Mouse (Mus musculus) gastrocnemius, postnatal 4 days (tissue): ENCODE results near the gene Brat1. TPM values are rescaled to one million over a fixed set of nuclear protein-coding genes. Genes with fewer than 3 reads are reported as not detected.
"Not testable (repeated sequence)": the region's sequence is repeated elsewhere in the genome, so short reads cannot be mapped to it uniquely, and the experiment has no call there.

ENCODE experiments used
- DNase-seq, 2 experiments: peaks; one replicate each; pipeline ENCODE4 v3.0.0; 2021 to 2022; ENCODE audit warnings: low spot score in 2 of 2, mixed read lengths in 2 of 2
- long read RNA-seq, 2 experiments: library from polyadenylated mRNA; stranded (forward); transcript quantifications; one replicate each; pipeline ENCODE4 v2.0.0; 2021
- total RNA-seq, 2 experiments: library from RNA; stranded (reverse); gene quantifications; 2 replicates each; pipeline ENCODE4 v1.2.3; 2021

Gene Brat1
- total RNA-seq = 10 to 100 TPM; 13.9 to 14.2 TPM
- long read RNA-seq, experiment 1, transcript Brat1-201 (14 exons, 3,333 nt) = major isoform, 5 of 15 reads
- long read RNA-seq, experiment 1, partial matches to known transcripts = 4 of 15 reads
- long read RNA-seq, experiment 1, other reads (novel, unspliced or antisense) = 5 of 15 reads
- long read RNA-seq, experiment 2, transcript Brat1-201 (14 exons, 3,333 nt) = major isoform, 6 of 20 reads
- long read RNA-seq, experiment 2, partial matches to known transcripts = 8 of 20 reads
- long read RNA-seq, experiment 2, other reads (novel, unspliced or antisense) = 4 of 20 reads

- peak; percentile 99 to 100 for DNase-seq
Observed at GRCm38 (mm10) chr5:140704378-140705251, at the start of gene Brat1. Brat1 (plus strand) TSS chr5:140705011.

- no peak for DNase-seq
Observed at GRCm38 (mm10) chr5:140659607-140660272, 45.1 kb upstream of the Brat1 start.

GRCm38 (mm10) chr5:140660398-140660797 lies 44.4 kb upstream of the Brat1 start:
- DNase-seq = no peak

DNA sequence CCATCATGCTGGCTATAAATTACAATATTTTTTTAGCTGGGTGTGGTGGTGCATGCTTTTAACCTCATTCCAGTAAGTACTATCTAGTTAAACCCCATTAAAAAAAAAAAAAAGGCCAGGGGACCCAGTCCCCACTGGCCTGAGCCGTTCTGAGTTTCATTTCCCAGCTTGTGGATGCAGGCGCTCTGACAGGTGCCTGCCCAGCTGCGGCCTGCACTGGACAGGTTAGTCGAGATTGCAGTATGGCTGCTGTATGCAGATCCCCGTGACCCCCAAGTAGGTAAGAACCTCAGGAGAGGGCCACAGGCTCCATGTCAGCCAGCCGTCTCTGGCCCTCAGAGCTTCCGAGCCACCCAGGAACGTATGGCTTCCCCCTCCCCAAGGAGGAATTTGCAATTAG lies 43.4 kb upstream of the Brat1 start:
- no peak for DNase-seq

- no peak for DNase-seq
Observed at GRCm38 (mm10) chr5:140661875-140662643, 42.8 kb upstream of the Brat1 start.

- no peak for DNase-seq
Observed at GRCm38 (mm10) chr5:140662741-140663592, 41.8 kb upstream of the Brat1 start.

DNA sequence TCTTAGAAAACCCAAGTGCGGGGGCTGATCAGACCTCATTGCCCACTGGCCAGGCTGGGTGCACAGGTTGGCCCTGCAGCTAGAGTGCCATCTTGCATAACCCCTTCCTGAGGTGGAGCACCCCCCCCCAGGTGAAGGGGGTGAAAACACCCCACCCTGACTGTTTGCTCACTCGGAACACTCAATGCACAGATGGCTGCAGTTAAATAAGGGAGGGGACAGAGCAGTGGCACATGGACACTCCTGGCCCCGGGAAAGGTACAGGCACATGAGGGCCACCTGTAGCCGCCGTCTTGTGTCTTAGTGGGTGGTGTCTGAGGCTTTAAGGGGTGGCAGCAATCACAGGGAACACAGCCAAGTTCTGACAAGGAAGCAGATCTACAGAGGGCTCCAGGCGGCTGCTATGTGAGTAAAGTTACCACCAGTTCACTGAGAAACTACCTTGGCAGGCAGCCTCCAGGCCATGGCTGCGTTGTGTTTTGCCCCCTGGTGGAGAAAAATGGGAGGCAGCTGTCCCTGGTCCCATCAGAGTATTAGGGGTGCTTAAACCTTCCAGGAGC lies 41.1 kb upstream of the Brat1 start:
- peak in 1 of 2 experiments; percentile 77 for DNase-seq

DNA sequence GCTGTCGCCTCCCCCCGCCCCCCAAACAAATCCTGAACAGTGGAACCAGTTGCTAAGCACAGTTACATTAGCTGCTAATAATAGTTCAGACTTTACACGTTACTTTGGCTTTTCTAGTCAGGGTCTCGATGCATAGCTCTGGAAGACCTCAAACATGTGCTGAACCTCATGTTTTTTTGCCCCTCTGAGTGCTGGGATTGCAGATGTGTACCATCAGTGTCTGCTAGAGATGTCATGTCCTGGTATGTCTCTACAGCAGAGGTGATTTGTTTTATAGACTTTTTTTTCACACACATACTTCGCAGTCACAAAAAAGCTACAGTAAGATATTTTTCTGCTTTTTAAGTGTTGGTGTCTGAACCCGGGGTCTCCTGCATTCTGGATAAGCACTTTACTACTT lies 32.7 kb upstream of the Brat1 start:
- no peak for DNase-seq

- DNase-seq = not testable (repeated sequence)
Observed at GRCm38 (mm10) chr5:140672603-140673002, 32.2 kb upstream of the Brat1 start.

DNA sequence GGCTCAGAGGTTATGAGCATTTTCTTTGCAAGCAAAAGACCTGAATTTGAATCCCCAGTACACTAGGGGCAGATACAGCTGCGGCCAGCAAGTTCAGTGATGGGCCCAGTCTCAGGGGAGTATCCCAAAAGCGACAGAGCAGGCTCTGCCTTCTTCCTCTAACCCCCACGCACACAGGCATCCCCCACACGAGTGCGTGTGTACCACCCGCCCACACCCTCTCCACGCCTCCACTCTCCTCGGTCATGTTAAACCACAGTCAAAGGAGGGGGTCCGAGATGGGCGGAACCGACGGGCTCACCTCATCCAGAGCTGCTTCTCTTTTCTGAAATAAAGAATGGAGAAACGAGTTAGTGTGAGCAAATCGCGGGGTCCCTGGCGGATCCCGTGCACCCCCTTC lies 30.8 kb upstream of the Brat1 start:
- DNase-seq = no peak

DNA sequence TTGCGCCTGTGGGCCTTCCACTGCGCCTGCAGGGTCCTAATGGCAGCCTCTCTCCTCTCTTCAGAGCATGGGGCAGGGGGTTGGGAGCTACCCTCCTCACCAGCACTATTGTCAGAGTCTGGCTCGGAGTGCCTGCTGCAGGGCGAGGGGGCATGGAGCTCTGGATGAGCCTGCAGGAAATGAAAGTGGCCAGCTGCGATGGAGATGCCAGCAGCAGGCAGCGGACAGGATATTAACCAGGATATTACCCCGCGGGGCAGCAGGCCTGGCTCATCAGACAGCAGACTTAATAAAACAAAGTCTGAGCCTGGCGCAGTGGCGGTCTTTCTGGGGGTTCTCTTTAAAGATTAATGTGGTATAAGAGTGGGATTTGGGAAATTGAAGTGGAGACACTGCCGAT lies 29.7 kb upstream of the Brat1 start:
- DNase-seq = no peak

- DNase-seq = no peak
Observed at GRCm38 (mm10) chr5:140675640-140676039, 29.2 kb upstream of the Brat1 start.

DNA sequence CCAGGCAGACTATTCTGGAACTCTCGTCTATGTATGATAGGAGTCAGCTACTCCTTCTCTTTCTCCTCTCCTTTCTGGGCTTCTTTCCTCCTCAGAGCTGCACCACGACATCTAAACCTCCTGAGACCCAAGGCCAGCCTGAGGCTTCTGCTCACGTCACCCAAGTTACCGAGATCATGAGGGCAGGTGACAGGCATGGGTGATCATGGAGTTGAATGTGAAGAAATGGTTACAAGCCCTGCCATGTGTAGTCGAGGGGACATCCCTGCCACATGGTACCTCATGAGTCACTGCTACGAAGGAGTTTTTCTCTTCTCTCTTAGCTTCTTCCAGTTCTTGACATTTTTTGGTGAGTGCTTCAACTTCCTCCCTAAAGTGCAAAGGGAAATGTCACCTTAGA lies 27.7 kb upstream of the Brat1 start:
- DNase-seq = no peak

DNA sequence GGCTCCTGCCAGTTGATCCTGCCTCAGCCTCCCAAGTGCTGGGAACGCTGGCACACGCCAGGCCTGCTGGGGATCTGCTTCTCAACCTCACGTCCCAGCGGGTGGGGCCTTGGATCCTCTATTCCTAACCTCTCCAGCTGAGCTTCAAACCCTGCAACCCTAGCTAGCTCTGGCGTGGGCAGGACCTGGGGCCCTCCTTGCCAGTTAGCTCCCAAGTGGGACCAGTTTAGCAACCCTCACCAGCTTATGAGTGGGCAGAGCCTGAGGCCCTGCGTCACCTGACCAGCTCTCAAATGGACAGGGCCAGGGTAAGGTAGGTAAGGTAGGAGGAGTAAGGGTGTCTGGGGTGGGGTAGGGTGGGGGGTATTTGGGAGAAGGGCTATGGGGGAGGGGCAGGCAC lies 24.8 kb upstream of the Brat1 start:
- DNase-seq = no peak

DNA sequence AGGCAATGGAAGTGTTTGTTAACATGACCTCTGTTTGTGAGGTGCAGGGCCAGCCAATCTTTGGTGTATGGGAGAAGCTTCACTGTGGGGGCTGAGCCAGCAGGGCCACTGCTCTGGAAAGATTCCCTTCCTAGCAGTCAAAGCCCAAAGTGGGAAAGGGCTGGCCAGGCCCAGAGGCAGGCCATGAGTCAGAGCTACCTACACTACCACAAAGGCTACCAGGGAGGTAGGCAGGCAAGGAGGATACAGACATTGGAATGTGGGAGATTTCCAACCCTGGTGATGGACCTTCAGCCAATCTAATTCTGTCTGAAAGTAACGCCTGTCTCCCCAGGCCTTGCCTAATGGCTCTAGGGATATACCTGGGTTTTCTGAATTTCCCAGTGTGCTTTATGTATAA lies 23.9 kb upstream of the Brat1 start:
- DNase-seq = no peak

- no peak for DNase-seq
Observed at GRCm38 (mm10) chr5:140682113-140682512, 22.7 kb upstream of the Brat1 start.

DNA sequence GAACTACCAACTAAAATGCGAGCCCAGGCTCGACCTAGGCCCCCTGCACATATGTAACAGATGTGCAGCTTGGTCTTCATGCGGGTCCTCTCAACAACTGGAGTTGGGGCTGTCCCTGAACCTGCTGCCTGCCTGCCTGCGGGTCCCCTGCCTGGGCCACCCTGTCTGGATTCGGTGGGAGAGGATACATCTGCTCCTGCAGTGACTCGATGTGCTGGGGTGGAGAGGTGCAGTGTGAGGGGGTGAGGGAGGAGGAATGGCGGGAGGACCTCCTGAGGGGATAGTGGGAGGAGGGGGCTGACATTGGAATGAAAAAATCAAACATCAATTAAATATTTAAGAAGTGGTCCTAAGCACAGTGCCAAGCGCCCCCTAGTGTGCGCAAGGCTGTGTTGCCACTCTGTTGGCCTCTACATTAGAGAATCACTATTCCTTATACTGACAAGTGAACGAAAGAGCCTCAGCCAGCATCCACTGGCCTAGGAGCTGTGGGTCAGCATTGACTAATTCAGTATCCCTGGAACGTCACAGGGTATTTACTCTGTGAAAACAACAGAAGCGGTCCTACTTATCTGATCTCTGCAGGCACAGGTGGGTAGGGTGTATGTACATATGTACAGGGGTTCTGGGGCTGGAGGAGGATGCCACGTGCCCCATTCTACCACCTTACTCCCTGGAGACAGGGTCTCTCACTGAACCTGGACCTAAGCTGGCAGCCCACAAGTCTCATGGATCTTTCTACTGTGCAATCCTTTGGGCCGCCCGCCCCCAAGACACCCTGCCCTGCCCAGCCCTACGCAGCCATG lies 20.3 kb upstream of the Brat1 start:
- peak in 1 of 2 experiments; percentile 41 for DNase-seq

DNA sequence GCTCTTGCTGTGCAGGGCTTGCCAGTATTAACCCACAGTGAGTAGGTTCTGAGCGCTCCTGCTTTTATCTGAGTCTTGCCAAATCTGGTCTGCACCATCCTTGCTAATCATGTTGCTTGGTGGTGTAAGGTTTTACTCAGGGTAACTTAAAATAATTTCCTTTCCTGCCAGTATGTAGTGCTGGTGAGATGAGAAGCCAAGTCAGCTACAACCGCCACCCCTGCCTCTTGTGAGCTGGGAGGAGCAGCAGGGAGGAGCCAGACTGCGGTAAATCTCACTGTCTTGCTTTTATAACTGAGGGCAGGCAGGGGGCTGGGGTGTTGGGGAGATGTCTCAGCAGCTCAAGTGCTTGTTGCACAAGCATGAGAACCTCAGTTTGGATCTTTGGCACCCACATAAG lies 16.4 kb upstream of the Brat1 start:
- no peak for DNase-seq

- no peak for DNase-seq
Observed at GRCm38 (mm10) chr5:140695987-140696386, 8.8 kb upstream of the Brat1 start.
